Mouse (Mus musculus) monocyte, adult 5-6 weeks (primary cell): ENCODE data around the gene Pjvk. TPM values are rescaled to one million over a fixed set of nuclear protein-coding genes. Genes with fewer than 3 reads are reported as not detected.

Source experiments
- ATAC-seq: fragments of 153-309, 156-312 bp; replicated peaks from 2 replicates; pipeline ENCODE4 v1.8.0; 2017; ENCODE audit warnings: mild to moderate bottlenecking; ENCODE audit not compliant: low TSS enrichment, insufficient number of reproducible peaks, severe bottlenecking, poor library complexity, low FRiP score
- total RNA-seq: library from RNA; stranded (forward); fragments of 200-1000, 200-491, 200-594 nt; gene quantifications from 3 replicates; pipeline ENCODE4 v1.2.3, GENCODE M21; 2017

Pjvk gene
- total RNA-seq, 1 experiment from 2014 or later: not detected

DNA sequence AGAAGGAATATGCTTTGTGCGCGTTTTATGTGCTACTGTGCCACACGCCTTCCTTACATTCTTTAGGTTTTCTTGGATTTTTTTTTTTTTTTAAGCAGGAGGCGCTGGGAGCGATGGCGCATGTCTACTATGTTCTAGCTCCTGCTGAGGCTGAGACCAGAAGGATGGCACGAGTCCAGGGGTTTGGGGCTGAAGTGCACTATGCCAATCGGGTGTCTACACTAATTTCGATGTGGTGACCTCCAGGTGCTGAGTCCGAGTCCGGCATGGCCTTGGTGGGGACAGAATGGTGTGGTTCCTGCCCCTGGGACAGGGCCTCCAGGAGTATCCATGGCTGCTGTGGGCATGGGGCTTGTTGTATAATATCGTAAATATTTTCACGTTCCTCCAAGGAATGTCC, 10.3 kb downstream of the Pjvk start:
- ATAC-seq: no peak

DNA sequence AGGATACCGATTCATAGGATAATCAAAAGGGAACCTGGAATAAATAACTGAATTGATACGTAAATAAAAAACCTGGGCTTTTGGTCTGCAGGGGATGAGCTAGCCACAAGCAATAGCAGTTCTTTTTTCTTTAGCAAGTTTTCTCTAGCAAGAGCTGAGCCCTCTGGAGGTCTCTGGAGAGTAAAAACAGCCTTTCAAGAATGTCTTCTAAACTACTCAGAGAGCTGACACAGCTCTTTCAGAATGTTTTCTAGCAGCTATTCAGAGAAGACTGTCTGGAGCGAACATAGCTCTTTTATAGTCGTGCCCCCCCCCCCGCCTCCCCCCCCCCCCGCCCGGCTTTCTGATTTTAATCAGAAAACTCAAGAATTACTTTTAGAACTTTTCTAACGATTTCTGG, 11.1 kb downstream of the Pjvk start:
- no peak for ATAC-seq

DNA sequence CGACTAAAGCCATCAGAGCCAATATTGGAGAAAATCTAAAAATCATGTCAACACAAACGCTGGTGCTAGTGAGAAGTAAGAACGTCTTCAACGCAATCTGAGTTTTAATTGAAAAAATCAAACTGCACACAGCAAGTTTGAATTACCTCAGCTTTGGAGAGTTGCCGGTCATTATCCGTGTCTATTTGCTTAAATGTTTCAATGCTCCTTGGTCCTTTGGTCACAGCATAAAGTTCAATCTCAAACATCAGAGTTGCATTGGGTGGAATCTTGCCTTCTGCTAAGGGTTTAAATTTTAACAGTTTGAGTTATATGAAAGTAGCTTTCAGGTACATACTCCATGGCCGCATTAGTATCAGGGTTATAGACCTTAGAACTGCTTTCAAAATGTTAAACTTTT, 17.3 kb downstream of the Pjvk start:
- ATAC-seq: no peak

DNA sequence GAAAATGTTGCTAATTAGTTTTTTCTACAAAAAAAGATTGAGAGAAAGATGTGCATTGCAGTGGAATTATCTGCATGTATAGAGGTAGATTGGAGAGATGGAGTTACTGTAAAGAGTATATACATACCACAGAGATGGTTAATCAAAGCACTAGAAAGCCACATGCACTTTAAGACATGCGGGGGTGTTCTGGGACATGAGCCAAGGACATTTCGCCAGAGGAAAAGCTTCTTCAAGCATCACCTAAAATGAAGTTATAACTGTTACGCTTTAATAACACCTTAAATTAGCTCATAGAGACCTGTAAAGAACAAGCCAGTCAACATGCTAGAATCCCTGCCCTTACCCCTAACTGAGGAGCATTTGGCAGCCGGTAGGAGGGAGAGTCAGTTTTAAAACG, 18.9 kb downstream of the Pjvk start:
- ATAC-seq: no peak

DNA sequence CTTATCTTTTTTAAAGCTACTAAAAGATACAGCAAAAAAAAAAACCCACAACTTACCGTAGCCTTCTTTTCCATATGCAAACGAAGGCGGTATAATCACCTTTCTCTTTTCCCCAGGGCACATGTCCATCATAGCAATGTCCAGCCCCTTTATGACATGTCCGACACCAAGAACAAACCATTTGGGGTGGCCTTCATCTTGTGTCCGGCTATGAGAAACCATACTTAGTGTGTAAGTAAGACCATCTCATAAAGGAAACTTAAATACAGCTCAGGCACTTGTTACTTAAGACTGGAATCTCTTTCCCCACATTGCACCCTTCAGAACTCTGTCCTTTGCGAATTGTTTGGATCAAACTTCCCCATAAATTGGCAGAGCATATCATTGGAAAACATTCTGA, 23.4 kb downstream of the Pjvk start:
- ATAC-seq: no peak

DNA sequence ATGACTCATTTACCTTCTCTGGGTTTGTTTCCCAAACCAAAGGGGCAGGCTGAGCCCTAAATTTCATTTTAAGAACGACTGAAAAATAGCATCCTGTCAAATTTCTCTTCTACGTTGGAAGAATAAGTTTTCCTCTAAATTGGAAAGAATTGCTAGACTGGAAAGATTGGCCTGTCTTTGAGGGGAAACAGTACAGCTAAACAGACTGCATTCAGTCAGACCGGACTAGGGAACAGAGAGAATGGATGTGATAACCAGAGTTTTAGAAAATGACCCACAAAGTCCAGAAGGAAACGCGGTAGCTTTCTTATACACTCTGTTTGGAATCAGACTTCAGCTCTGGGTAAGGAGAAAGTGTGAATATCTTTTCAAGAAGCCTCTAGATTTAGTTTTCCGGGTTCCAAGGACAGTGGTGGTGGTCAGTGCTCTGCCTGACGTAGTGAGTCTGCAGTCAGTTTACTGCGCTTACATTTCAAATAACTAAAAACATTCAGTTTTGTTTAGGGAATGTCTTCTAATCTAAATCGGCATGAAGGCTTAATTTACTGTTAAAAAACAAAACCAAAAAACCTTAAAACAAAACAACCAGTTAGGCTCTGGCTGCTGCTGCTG, 24.0 kb downstream of the Pjvk start:
- ATAC-seq: no peak

DNA sequence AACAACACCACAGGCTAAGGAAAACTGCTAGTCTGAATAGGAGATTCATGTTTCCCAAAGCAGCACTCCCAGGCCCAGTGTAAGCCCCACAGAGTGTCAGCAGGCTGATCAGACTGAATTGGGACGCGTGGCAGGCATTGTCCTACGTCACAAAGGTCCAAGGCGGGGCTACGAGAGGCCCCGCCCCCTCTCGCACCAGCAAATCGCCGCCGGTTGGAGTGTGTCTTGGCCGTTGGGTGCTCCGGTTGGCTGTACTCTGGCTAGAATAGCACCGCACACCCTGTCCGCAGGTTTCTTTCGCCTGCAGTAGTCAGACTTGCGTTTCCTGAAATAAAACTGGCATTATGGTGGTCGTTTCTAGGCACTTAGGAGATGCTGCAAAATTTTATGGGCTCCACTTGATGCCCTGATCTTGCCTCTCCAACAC, 24.7 kb downstream of the Pjvk start, which contains the start of gene Fkbp7:
TSS of gene Fkbp7 (minus strand) at position 151 of the 427 bp plus-strand sequence.
- peak; percentile 81 for ATAC-seq

DNA sequence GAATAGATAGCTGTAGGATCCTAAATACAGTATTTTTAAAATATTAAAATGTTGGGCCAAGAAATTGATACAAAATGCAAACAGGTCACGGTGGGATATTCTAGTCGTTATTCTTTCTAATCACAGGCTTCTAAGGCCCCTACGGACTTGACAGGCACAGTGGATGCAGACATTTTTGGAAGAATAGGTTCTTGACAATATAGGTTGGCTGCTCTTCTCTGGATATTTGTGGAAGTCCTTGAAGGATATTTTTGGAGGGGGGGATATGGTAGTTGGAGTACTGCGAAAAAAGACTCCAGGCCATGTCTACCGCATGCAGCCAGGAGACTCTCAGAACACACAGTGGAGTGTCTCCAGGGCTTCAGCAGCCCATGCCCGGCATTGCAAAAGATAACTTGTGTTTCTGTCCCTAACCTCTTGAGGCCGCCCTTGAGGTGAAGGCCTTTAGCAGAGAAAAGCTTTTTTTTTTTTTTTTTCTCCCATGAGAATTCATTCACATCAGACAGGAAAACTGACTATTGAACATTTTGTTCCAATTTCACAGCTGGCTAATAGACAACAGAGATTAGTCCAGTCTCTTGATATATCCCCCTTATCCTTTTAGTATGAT, 25.3 kb downstream of the Pjvk start:
- ATAC-seq: peak; percentile 28; the same call in 1 of the 2 replicates

DNA sequence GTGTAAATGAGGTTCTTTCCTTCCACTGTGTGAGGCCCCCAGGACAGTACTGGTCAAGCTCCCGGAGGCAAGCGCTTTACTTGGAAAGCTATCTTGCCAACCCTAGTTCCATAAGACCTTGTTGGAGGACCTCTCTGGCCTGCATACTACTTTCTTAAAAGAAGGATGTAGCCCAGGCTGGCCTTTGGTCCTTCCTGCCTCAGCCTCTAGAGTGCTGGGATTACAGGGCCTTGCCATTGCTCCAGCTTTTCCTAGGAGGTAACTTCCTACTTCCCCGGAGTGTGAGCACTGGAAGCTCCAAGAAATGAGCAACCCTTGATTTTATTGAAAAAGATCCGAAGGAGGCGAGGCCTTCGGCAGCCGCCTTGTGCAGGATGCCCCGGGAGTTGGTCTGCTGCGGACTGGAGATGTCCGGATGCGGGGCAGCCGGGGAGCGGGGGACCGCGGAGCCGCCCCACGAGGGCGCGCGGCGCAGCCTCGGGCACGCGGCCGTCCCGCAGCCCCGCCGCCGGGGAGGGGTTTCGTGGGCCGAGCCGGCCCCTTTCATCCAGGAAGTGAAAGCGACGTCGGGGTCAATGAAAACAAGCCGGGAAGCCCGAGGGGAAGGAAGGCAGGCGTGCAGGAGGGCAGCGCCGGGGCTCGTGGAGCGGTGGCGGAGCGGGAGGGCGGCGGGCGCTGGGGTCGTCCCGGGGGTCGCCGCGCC, 26.6 kb downstream of the Pjvk start, which contains the start of gene Plekha3:
TSS of gene Plekha3 (plus strand) at position 557 of the 703 bp plus-strand sequence.
- ATAC-seq: peak; percentile 59

DNA sequence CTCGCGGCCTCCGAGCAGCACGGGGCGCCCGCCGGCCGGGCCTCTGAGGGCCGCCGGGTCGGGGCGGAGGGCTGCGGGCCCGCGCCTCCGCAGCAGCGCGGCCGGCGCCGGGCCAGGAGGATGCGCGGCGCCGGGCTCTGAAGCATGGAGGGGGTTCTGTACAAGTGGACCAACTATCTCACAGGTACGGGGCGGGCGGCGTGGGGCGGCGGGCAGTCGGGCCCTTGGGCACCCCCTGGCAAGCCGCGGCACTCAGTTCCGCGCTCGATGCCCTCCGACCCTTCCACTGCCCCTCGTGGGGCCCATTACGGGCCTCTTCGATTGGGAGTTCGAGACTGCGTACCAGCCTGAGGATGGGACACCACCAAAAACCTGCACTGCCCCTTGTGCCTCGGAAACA, 27.2 kb downstream of the Pjvk start:
- ATAC-seq: no peak

DNA sequence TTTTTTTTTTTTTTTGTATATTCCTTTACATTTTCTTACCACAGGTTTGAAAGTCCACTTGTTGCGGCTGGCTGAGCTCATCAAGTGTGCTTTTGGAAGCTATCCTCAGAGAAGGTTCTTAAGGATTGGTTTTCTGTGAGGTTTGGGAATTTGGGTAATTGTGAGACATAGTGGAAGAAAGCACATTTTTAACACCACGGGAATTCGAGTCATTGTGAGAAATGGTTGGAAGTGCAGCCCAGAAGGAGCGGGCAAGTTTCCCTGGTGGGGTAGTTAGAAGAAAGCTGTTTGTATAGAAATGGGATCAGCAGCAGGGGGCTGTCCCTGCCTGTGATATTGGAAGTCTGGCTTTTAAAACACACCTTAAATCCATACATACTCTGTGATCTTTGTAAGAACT, 27.7 kb downstream of the Pjvk start:
- ATAC-seq: no peak

DNA sequence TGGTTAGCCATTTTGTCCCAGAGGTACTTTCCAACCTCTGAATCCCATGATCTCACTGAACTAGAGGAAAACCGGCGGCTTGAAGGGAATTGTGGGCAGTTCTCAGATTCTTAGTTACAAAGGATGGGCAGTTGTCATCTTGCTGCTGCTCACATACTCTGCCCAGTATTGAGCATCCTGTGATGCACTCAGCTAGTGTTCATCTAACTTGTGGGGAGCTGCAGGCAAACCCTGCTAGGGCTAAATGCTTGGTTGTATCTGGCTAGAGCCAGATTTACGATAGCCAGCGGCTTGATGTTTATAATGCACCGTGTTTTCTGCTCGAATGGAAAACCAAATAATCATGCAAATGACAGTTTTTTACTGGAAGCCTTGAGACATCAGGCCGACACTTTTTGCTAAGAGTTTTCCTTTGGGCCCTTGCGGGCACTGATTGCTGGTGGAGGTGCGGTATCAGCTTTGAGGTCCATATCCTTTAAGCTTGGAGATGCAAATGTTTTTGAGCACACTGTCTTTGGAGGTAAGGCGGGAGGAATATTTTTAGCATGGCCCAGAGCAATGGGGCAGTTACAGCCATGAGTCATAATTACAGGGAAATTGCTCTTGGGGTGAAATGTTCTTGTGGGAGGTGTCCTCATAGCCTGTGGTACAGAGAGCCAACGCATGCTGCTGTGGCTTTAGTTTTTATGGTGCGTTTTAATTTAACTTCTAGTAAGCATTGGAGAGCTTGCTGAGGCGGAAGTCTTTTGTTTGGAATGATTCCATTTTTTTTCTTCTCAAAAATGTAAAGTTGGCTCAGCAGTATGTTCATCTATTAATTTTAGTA, 28.3 kb downstream of the Pjvk start:
- ATAC-seq: no peak

DNA sequence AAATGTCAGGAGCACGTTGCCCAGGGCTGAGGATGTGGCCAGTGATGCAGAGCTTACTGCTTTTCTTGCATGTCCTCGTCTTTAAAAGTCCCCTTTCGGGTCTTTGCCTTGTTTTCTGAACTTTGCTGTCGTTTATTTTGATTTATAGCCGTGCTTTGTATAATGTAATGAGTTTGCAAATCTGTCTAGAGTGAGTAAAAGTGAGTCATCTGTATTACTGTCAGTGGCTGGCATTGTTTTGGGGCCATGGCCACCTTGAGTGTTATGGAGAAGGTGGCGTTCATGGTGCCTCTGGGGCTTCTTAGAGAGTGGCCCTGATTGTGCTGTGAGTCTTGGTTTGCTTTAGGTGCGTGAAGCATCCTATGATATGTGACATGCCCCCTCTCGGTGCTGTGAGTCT, 34.0 kb downstream of the Pjvk start:
- no peak for ATAC-seq

DNA sequence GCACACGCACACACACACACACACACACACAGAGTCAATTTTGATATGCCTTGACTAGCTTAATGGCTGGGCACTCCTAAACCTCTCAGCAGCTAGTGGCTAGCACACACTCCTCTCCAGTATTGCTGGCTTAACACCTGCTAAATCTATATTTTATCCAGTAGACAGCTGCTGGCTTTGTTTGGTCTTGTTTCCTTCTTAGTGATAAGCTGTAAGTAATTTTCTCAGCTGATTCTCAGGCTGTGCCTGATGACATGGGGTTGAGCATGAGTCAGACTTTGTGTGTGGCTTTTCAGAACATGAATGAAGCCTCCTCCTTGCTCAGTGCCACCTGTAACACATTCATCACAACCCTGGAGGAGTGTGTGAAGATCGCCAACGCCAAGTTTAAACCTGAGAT, 38.7 kb downstream of the Pjvk start:
- ATAC-seq: no peak

DNA sequence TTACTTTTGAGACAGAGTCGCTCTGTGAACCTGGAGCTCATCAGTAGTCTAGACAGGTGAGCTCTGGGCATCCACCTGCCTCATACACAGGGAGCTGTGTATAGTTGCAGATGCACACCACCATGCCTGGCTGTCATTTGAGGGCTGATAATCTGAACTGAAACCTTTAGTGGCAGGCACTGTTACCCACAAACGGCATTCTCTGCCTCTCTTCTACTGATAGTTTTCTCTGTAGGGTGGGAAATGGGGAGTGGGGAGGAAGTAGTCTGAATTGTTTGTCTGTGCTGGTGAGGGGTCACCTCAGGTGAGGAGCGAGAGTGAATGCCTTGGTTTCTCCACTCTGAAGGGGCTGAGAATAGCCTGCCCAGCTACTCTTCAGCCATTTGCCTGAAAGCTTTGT, 39.3 kb downstream of the Pjvk start:
- no peak for ATAC-seq

DNA sequence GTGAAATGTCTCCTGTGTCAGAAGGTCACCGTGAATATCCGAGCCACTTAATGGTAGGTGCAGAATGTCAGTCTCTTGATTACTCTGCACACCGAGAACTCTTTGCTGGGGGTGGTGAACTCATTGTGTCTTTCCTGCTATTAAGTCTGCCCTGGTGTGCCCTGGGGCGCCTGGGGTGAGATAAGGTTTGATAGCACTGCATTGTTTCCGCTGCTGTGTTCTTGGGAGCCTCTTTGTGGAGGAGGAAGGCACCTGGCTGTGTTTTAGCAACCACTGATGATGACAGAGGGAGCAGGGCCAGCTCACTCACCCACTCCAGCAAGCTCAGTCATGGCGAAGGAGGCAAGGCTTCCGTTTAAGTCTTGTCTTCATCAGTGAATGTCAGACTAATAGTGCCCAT, 39.9 kb downstream of the Pjvk start:
- no peak for ATAC-seq

DNA sequence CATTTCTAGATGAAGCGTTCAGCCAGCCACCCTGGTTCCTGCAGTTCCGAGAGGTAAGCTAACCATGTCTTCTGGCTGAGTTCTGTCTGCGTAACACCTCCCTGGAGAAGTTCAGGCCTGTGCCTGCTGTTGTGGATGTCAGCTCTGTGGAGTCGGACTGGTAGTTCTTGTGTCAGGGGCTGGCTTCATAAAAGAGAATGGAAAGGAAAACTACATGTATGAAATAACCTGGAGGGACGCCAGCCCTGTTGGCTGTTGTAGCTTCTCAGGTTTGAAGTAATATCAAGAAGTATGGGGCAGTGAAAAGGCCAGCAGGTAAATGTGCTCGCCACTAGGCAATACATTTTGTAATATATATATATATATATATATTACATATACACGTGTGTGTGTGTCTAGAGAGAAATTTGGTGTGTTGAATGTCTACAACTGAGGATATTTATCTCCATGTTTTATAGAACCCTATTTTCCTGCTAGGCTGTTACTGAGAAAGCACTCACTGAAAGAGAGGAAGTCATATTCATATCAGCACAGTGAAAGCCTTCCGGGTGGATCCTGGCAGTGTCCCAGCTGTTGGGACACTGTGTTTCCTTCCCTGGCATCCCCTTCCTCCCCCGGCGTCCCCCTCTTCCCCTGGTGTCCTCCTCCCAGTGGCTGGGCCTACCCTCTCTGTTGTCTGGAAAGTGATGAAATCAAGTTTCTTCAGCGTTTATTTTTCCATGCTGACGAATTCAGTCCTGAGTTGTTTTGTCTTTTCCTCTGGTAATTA, 42.3 kb downstream of the Pjvk start:
- no peak for ATAC-seq

DNA sequence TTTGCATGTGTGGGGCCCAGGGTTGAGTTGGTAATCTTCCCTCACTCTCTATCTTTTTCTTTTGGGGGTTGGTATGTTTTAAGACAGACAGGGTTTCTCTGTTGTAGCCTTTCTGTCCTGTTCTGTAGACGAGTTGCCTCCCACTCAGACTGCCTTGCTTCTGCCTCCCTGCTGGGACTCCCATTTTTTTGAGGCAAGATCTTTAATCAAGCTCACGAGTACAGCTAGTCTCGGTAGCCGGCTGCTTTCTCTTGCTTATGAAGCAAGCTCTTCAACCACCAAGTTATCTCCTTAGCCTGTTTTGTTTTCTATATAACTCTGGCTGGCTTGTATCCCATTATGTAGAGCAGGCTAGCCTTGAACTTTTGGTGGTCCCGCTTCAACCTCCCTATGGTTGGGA, 45.5 kb downstream of the Pjvk start:
- no peak for ATAC-seq

DNA sequence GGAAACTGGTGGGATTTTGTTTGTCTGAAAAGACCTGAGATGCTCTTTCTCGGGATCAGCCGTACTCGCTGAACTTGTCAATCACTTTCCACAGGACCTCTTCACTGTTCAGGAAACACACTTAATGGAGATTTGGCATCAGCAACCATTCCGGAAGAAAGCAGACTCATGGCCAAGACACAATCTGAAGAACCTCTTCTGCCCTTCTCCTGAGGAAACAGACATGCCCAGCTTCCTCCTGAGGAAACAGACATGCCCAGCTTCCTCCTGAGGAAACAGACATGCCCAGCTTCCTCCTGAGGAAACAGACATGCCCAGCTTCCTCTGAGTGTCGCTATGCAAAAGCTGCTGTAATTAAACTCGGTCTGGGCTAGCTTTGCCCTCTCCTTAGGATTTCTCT, 47.0 kb downstream of the Pjvk start:
- ATAC-seq: no peak
